Mouse (Mus musculus) forebrain, embryonic 15.5 days (tissue): ENCODE results near the gene Ccnd1. TPM values are rescaled to one million over a fixed set of nuclear protein-coding genes. Genes with fewer than 3 reads are reported as not detected.

ENCODE experiments used
- ATAC-seq: fragments of 200-750 bp; cut with Nextera tagmentation; replicated peaks from 2 replicates; pipeline ENCODE4 v1.8.0; 2017; ENCODE audit warnings: mild to moderate bottlenecking, moderate TSS enrichment, moderate library complexity
- H3K27ac ChIP-seq: fragments of 300-500 bp; sonication (generic); replicated peaks from 2 replicates; pipeline ENCODE4 v1.5.1; 2015; ENCODE audit warnings: mild to moderate bottlenecking, inconsistent platforms
- H3K27me3 ChIP-seq: fragments of 300-500 bp; sonication (generic); 2 replicates; pipeline ENCODE4 v1.6.1; 2015; ENCODE audit warnings: inconsistent platforms
- H3K36me3 ChIP-seq: fragments of 300-500 bp; sonication (generic); 2 replicates; pipeline ENCODE4 v1.6.1; 2015; ENCODE audit warnings: mild to moderate bottlenecking, inconsistent platforms
- H3K4me1 ChIP-seq: fragments of 300-500 bp; sonication (generic); 2 replicates; pipeline ENCODE4 v1.6.1; 2015; ENCODE audit warnings: inconsistent platforms
- H3K4me2 ChIP-seq: fragments of 300-500 bp; sonication (generic); replicated peaks from 2 replicates; pipeline ENCODE4 v1.6.1; 2015; ENCODE audit warnings: mild to moderate bottlenecking, inconsistent platforms
- H3K4me3 ChIP-seq: fragments of 300-500 bp; sonication (generic); 2 replicates; pipeline ENCODE4 v1.5.1; 2015; ENCODE audit warnings: mild to moderate bottlenecking, inconsistent platforms
- H3K9ac ChIP-seq: fragments of 300-500 bp; sonication (generic); replicated peaks from 2 replicates; pipeline ENCODE4 v1.6.1; 2015; ENCODE audit warnings: mild to moderate bottlenecking, inconsistent platforms
- H3K9me3 ChIP-seq: fragments of 300-500 bp; sonication (generic); 2 replicates; pipeline ENCODE4 v1.6.1; 2016; ENCODE audit warnings: inconsistent platforms
- WGBS: fragments of 180-500 bp; shearing (Covaris S2); methylation state at CpG from one replicate; pipeline ENCODE4 v1.1.7; 2015; ENCODE audit warnings: mixed read lengths; 5-methylcytosine and 5-hydroxymethylcytosine counted together
- polyA plus RNA-seq: library from polyadenylated mRNA; unstranded; fragments of >200 nt; fragmentation: Nextera tagmentation; extraction: Ambion mirVana; gene quantifications from 2 replicates; pipeline ENCODE4 v1.2.1, GENCODE M21; 2015

Ccnd1 gene
- 34.9 and 41.7 TPM in 2 replicates for polyA plus RNA-seq

- Histone ChIP-seq H3K27ac (peak within 1 kb of the TSS; percentile 51), H3K9ac (peak within 1 kb of the TSS; percentile 40), H3K36me3 (no peaks in the 10 kb centered on the region), H3K4me2 (peak within 1 kb of the TSS; percentile 89), H3K4me3 (peak within 1 kb of the TSS; percentile 47), H3K27me3 (peaks cover 41% of the 10 kb centered on the region), H3K9me3 (no peaks in the 10 kb centered on the region), H3K4me1 (peaks cover 70% of the 10 kb centered on the region)
- ATAC-seq = peak; percentile 41
- WGBS = under 1% methylated on average over 40 of the region's 45 CpGs
Observed at GRCm38 (mm10) chr7:144939344-144940002, at the start of gene Ccnd1. Ccnd1 (minus strand) TSS chr7:144939925.

- ATAC-seq = no peak
- no peaks in the 10 kb centered on the region for H3K9me3 ChIP-seq
- H3K4me3 ChIP-seq = no peak overlapping the region
- H3K36me3 ChIP-seq = no peaks in the 10 kb centered on the region
- H3K4me1 ChIP-seq = no peaks in the 10 kb centered on the region
- no peaks in the 10 kb centered on the region for H3K27me3 ChIP-seq
- H3K27ac ChIP-seq = no peak overlapping the region
- H3K4me2 ChIP-seq = no peak overlapping the region
- WGBS = 85% methylated on average over 3 of the region's 3 CpGs
- no peak overlapping the region for H3K9ac ChIP-seq
Observed at GRCm38 (mm10) chr7:144988856-144989255, 49.1 kb upstream of the Ccnd1 start.

- H3K4me2 ChIP-seq = no peak overlapping the region
- no peaks in the 10 kb centered on the region for H3K36me3 ChIP-seq
- H3K27me3 ChIP-seq = no peaks in the 10 kb centered on the region
- WGBS = 78% methylated on average over 1 of the region's 1 CpGs
- no peak for ATAC-seq
- H3K9me3 ChIP-seq = no peaks in the 10 kb centered on the region
- H3K27ac ChIP-seq = no peak overlapping the region
- H3K4me3 ChIP-seq = no peak overlapping the region
- H3K4me1 ChIP-seq = no peaks in the 10 kb centered on the region
- H3K9ac ChIP-seq = no peak overlapping the region
Observed at GRCm38 (mm10) chr7:144985100-144985499, 45.4 kb upstream of the Ccnd1 start.

GRCm38 (mm10) chr7:144982358-144983110 is 42.8 kb upstream of the Ccnd1 start:
- Histone ChIP-seq H3K27ac (no peak overlapping the region), H3K4me3 (no peak overlapping the region), H3K36me3 (no peaks in the 10 kb centered on the region), H3K4me2 (no peak overlapping the region), H3K27me3 (no peaks in the 10 kb centered on the region), H3K9me3 (no peaks in the 10 kb centered on the region), H3K9ac (no peak overlapping the region), H3K4me1 (no peaks in the 10 kb centered on the region)
- WGBS = 89% methylated on average over 6 of the region's 6 CpGs
- no peak for ATAC-seq

GRCm38 (mm10) chr7:144981426-144982079 is 41.8 kb upstream of the Ccnd1 start:
- no peaks in the 10 kb centered on the region for H3K27me3 ChIP-seq
- no peak overlapping the region for H3K27ac ChIP-seq
- no peaks in the 10 kb centered on the region for H3K4me1 ChIP-seq
- no peak overlapping the region for H3K4me2 ChIP-seq
- no peak overlapping the region for H3K9ac ChIP-seq
- 81% methylated on average over 8 of the region's 8 CpGs for WGBS
- no peak overlapping the region for H3K4me3 ChIP-seq
- no peak for ATAC-seq
- no peaks in the 10 kb centered on the region for H3K36me3 ChIP-seq
- H3K9me3 ChIP-seq = no peaks in the 10 kb centered on the region

- no peak overlapping the region for H3K9ac ChIP-seq
- H3K27me3 ChIP-seq = no peaks in the 10 kb centered on the region
- 84% methylated on average over 5 of the region's 5 CpGs for WGBS
- no peak overlapping the region for H3K4me2 ChIP-seq
- H3K36me3 ChIP-seq = no peaks in the 10 kb centered on the region
- no peak for ATAC-seq
- no peaks in the 10 kb centered on the region for H3K9me3 ChIP-seq
- no peak overlapping the region for H3K4me3 ChIP-seq
- H3K4me1 ChIP-seq = no peaks in the 10 kb centered on the region
- H3K27ac ChIP-seq = no peak overlapping the region
Observed at GRCm38 (mm10) chr7:144979814-144980213, 40.1 kb upstream of the Ccnd1 start.

GRCm38 (mm10) chr7:144977121-144977520 is 37.4 kb upstream of the Ccnd1 start:
- no peak overlapping the region for H3K9ac ChIP-seq
- H3K4me1 ChIP-seq = no peaks in the 10 kb centered on the region
- 80% methylated on average over 2 of the region's 2 CpGs for WGBS
- H3K27ac ChIP-seq = no peak overlapping the region
- H3K36me3 ChIP-seq = no peaks in the 10 kb centered on the region
- no peak for ATAC-seq
- H3K9me3 ChIP-seq = no peaks in the 10 kb centered on the region
- no peak overlapping the region for H3K4me2 ChIP-seq
- no peaks in the 10 kb centered on the region for H3K27me3 ChIP-seq
- H3K4me3 ChIP-seq = no peak overlapping the region

GRCm38 (mm10) chr7:144973461-144973860 is 33.7 kb upstream of the Ccnd1 start:
- Histone ChIP-seq H3K36me3 (no peaks in the 10 kb centered on the region), H3K27me3 (no peaks in the 10 kb centered on the region), H3K4me1 (no peaks in the 10 kb centered on the region), H3K4me2 (no peak overlapping the region), H3K9ac (no peak overlapping the region), H3K4me3 (no peak overlapping the region), H3K9me3 (no peaks in the 10 kb centered on the region), H3K27ac (no peak overlapping the region)
- 76% methylated on average over 8 of the region's 8 CpGs for WGBS
- no peak for ATAC-seq

- WGBS = 42% methylated on average over 2 of the region's 2 CpGs
- H3K4me3 ChIP-seq = no peak overlapping the region
- H3K9ac ChIP-seq = no peak overlapping the region
- no peaks in the 10 kb centered on the region for H3K27me3 ChIP-seq
- H3K4me2 ChIP-seq = no peak overlapping the region
- ATAC-seq = no peak
- H3K36me3 ChIP-seq = no peaks in the 10 kb centered on the region
- H3K9me3 ChIP-seq = no peaks in the 10 kb centered on the region
- H3K27ac ChIP-seq = no peak overlapping the region
- no peaks in the 10 kb centered on the region for H3K4me1 ChIP-seq
Observed at GRCm38 (mm10) chr7:144971769-144972168, 32.0 kb upstream of the Ccnd1 start.

- Histone ChIP-seq H3K36me3 (no peaks in the 10 kb centered on the region), H3K4me3 (no peak overlapping the region), H3K9ac (no peak overlapping the region), H3K27ac (no peak overlapping the region), H3K4me2 (no peak overlapping the region), H3K9me3 (no peaks in the 10 kb centered on the region), H3K4me1 (no peaks in the 10 kb centered on the region), H3K27me3 (no peaks in the 10 kb centered on the region)
- ATAC-seq = no peak
- 73% methylated on average over 8 of the region's 8 CpGs for WGBS
Observed at GRCm38 (mm10) chr7:144970997-144971768, 31.5 kb upstream of the Ccnd1 start.

GRCm38 (mm10) chr7:144965893-144966292 is 26.2 kb upstream of the Ccnd1 start:
- Histone ChIP-seq H3K27ac (no peak overlapping the region), H3K4me1 (no peaks in the 10 kb centered on the region), H3K9me3 (no peaks in the 10 kb centered on the region), H3K4me2 (no peak overlapping the region), H3K9ac (no peak overlapping the region), H3K36me3 (no peaks in the 10 kb centered on the region), H3K4me3 (no peak overlapping the region), H3K27me3 (no peaks in the 10 kb centered on the region)
- ATAC-seq = no peak
- 86% methylated on average over 5 of the region's 5 CpGs for WGBS

GRCm38 (mm10) chr7:144964316-144964715 is 24.6 kb upstream of the Ccnd1 start:
- H3K27ac ChIP-seq = no peak overlapping the region
- no peak overlapping the region for H3K4me2 ChIP-seq
- H3K36me3 ChIP-seq = no peaks in the 10 kb centered on the region
- no peak overlapping the region for H3K9ac ChIP-seq
- no peaks in the 10 kb centered on the region for H3K9me3 ChIP-seq
- no peaks in the 10 kb centered on the region for H3K4me1 ChIP-seq
- H3K27me3 ChIP-seq = no peaks in the 10 kb centered on the region
- ATAC-seq = no peak
- no peak overlapping the region for H3K4me3 ChIP-seq
- WGBS = 80% methylated on average over 4 of the region's 4 CpGs
